Mouse (Mus musculus) mature B cell (primary cell): ENCODE results near the gene Prb1.
"Not testable (repeated sequence)": the region's sequence is repeated elsewhere in the genome, so short reads cannot be mapped to it uniquely, and the experiment has no call there.

Source experiments
- in situ Hi-C: fragments of 300-500 bp; cut with MboI; formaldehyde crosslinking; loops from 2 replicates; pipeline ENCODE4 v1.14.3; 2019

Gene Prb1

DNA sequence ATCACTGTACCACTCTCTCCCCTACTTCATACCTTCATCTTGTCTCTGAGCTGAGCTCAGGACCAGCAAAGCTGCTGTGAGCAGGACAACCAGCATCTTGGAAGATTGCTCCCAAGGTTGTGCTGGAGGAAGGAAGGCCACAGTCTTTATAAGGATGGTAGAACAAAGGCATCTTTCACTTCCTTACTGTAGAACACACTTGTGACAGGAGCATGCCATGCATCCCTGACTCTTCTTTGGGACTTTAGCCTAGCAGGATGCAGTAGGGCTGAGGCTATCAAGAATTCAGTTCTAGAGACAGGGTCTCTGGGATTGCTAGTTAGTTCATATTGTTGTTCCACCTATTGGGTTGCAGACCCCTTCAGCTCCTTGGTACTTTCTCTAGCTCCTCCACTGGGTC lies at the start of gene Prb1:
TSS of gene Prb1 (minus strand) at position 101 of the 400 bp plus-strand sequence.
- in situ Hi-C loops, result not testable (repeated sequence)
